Mouse (Mus musculus) heart, postnatal 0 days (tissue): ENCODE data around the gene Camta1. TPM values are rescaled to one million over a fixed set of nuclear protein-coding genes. Genes with fewer than 3 reads are reported as not detected.
A peak's percentile ranks its signal among the peaks of the same experiment; 100 is the strongest.

Experiments
- ATAC-seq: fragments of 200-750 bp; cut with Nextera tagmentation; 2 replicates; pipeline ENCODE4 v1.8.0; 2017; ENCODE audit warnings: low read depth, moderate number of reproducible peaks, moderate library complexity; ENCODE audit not compliant: insufficient read depth
- DNase-seq: peaks from one replicate; pipeline ENCODE4 v3.0.0-alpha.2; 2016; ENCODE audit warnings: low spot score
- H3K27ac ChIP-seq: fragments of 300-500 bp; sonication (generic); 2 replicates; pipeline ENCODE4 v1.5.1; 2014; ENCODE audit warnings: low read depth, mild to moderate bottlenecking
- H3K27me3 ChIP-seq: fragments of 300-500 bp; sonication (generic); 2 replicates; pipeline ENCODE4 v1.6.1; 2014; ENCODE audit warnings: low read length, mixed read lengths; ENCODE audit not compliant: control insufficient read depth, insufficient read depth
- H3K36me3 ChIP-seq: fragments of 300-500 bp; sonication (generic); replicated peaks from 2 replicates; pipeline ENCODE4 v1.6.1; 2014; ENCODE audit warnings: low read length, mixed read lengths; ENCODE audit not compliant: control insufficient read depth, insufficient read depth
- H3K4me1 ChIP-seq: fragments of 300-500 bp; sonication (generic); 2 replicates; pipeline ENCODE4 v1.6.1; 2014; ENCODE audit warnings: antibody characterized with exemption; ENCODE audit not compliant: control insufficient read depth, insufficient read depth
- H3K4me2 ChIP-seq: fragments of 300-500 bp; sonication (generic); 2 replicates; pipeline ENCODE4 v1.6.1; 2014; ENCODE audit warnings: low read depth, mild to moderate bottlenecking, low read length, moderate library complexity
- H3K4me3 ChIP-seq: fragments of 300-500 bp; sonication (generic); 2 replicates; pipeline ENCODE4 v1.5.1; 2014; ENCODE audit warnings: low read depth, low read length
- H3K9ac ChIP-seq: fragments of 300-500 bp; sonication (generic); replicated peaks from 2 replicates; pipeline ENCODE4 v1.6.1; 2014; ENCODE audit warnings: low read depth, low read length, mixed read lengths
- H3K9me3 ChIP-seq: fragments of 300-500 bp; sonication (generic); replicated peaks from 2 replicates; pipeline ENCODE4 v1.6.1; 2016; ENCODE audit warnings: low read length; ENCODE audit not compliant: control insufficient read depth
- CTCF ChIP-seq: IDR thresholded peaks from 2 replicates; pipeline ENCODE4 v1.5.1; 2016; ENCODE audit warnings: antibody characterized with exemption, control low read depth, low read depth
- EP300 ChIP-seq: IDR thresholded peaks from 2 replicates; pipeline ENCODE4 v1.6.1; 2016; ENCODE audit warnings: antibody characterized with exemption, low read depth
- WGBS: fragments of 180-500 bp; shearing (Covaris S2); extraction: QIAGEN DNeasy Blood & Tissue Kit; methylation state at CpG from one replicate; pipeline ENCODE4 v1.1.7; 2014; 5-methylcytosine and 5-hydroxymethylcytosine counted together
- polyA plus RNA-seq: library from polyadenylated mRNA; unstranded; fragments of >200 nt; fragmentation: Nextera tagmentation; extraction: Ambion mirVana; gene quantifications from 2 replicates; pipeline ENCODE4 v1.2.1, GENCODE M21; 2015
- total RNA-seq: library from RNA; depleted of rRNA; stranded (reverse); fragments of >200 nt; gene quantifications from 2 replicates; pipeline ENCODE4 v1.2.3, GENCODE M21; 2014; ENCODE audit warnings: low replicate concordance

Gene Camta1
- total and polyA plus RNA-seq, 2 experiments from 2014 or later: 72.7 to 240 TPM

DNA sequence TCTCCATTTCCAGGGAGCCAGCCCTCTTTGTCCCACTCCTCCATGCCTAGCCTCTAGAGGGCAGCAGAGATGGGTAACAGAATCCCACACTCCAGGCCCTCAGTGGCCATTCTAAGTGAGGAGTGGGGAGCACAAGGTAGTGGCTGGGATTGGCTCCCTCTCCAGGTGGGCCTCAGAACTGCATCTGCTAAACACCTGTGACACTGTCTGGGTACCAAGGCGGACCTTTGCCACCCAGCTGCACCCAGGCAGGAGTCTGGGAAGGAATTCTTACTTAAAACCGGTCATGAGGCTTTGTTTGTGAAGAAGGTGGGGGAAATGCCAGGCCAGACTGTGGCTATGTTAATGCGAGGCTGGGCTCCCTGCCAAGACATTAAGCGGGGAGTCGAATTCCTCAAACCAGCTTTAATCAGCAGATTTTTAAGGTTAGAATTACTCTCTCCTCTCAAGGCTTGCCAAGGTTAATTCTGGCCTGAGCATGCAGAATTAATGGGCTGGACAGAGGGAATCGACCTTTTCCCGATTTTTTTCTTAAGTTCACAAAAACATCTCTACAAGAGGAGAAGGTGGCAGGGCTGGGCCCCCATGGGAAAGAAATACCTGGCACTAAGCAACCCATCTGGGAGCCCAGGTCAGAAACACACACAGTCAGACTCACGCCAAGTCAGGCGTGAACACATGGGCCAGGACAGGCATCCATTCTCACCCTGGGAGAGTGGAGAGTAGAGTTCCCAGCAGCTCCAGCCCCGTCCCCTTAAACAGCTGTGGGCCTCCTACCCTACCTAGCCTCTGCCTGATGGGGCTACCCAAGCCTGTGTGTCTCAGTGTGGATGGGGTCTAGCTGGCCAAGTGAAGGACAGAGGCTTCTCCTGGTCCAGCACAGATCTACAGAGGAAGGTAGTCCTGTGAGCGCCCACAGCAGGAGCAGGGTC, 559.2 kb downstream of the Camta1 start:
- no peak overlapping the region for H3K4me2 ChIP-seq
- WGBS: 24% methylated on average over 11 of the region's 11 CpGs
- peak; percentile 49; the same call in 1 of the 2 replicates for ATAC-seq
- H3K27me3 ChIP-seq: no peaks in the 10 kb centered on the region
- H3K4me3 ChIP-seq: no peak overlapping the region
- no peaks in the 10 kb centered on the region for H3K9me3 ChIP-seq
- peak; percentile 31 for DNase-seq
- no peak overlapping the region for H3K27ac ChIP-seq
- TF ChIP-seq CTCF: peak; percentile 66
- TF ChIP-seq EP300: no peak
- H3K9ac ChIP-seq: no peak overlapping the region
- H3K4me1 ChIP-seq: peaks cover 10% of the 10 kb centered on the region; the same call in 1 of the 2 replicates
- no peaks in the 10 kb centered on the region for H3K36me3 ChIP-seq

DNA sequence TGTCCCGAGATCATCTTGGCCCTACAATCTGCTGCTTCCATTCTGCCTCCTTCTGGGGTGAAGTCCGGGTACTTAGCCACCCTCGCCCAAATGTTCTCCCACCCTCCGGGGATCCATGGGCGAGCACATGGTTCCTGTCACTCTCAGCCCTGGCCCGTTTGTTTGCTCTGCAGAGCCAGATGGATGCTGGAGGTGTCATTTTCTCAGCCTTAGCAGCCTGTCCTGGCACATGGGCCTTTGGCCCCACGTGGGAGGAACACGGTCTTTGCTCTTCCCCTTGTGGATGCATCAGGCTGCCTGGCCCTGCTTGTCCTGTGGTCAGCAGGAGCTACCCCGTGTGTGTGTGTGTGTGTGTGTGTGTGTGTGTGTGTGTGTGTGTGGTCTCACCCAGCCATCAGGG, 560.3 kb downstream of the Camta1 start:
- no peaks in the 10 kb centered on the region for H3K9me3 ChIP-seq
- no peak overlapping the region for H3K9ac ChIP-seq
- H3K36me3 ChIP-seq: no peaks in the 10 kb centered on the region
- DNase-seq (no peak), ATAC-seq (no peak)
- no peak overlapping the region for H3K4me2 ChIP-seq
- H3K27me3 ChIP-seq: no peaks in the 10 kb centered on the region
- 52% methylated on average over 9 of the region's 9 CpGs for WGBS
- H3K27ac ChIP-seq: no peak overlapping the region
- peaks cover 12% of the 10 kb centered on the region for H3K4me1 ChIP-seq
- no peak for TF ChIP-seq EP300
- TF ChIP-seq CTCF: no peak
- no peak overlapping the region for H3K4me3 ChIP-seq

DNA sequence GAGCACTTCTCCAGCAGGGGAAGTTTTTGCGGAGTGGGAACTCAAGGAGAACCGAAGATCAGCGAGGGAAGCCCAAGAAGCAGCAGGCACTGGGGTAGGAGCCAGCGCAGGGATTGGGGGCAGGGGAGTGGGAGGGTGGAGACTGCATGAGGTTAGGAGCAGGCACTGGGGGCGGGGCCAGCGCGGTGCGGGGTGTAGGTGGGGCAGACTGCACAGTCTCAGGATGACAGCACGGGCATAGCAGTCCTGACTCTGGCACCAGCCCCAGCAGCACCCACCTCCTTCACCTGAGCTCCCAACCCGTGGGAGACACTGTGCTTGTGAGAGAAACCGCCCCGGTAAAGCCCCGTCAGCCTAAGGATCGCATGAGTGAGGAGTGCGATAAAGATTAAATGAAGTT, 561.0 kb downstream of the Camta1 start:
- 17% methylated on average over 15 of the region's 15 CpGs for WGBS
- H3K9ac ChIP-seq: no peak overlapping the region
- no peak overlapping the region for H3K27ac ChIP-seq
- no peak for ATAC-seq
- H3K27me3 ChIP-seq: no peaks in the 10 kb centered on the region
- H3K4me2 ChIP-seq: no peak overlapping the region
- H3K9me3 ChIP-seq: no peaks in the 10 kb centered on the region
- H3K36me3 ChIP-seq: no peaks in the 10 kb centered on the region
- TF ChIP-seq EP300 (no peak), CTCF (no peak)
- peaks cover 16% of the 10 kb centered on the region for H3K4me1 ChIP-seq
- no peak for DNase-seq
- H3K4me3 ChIP-seq: no peak overlapping the region

DNA sequence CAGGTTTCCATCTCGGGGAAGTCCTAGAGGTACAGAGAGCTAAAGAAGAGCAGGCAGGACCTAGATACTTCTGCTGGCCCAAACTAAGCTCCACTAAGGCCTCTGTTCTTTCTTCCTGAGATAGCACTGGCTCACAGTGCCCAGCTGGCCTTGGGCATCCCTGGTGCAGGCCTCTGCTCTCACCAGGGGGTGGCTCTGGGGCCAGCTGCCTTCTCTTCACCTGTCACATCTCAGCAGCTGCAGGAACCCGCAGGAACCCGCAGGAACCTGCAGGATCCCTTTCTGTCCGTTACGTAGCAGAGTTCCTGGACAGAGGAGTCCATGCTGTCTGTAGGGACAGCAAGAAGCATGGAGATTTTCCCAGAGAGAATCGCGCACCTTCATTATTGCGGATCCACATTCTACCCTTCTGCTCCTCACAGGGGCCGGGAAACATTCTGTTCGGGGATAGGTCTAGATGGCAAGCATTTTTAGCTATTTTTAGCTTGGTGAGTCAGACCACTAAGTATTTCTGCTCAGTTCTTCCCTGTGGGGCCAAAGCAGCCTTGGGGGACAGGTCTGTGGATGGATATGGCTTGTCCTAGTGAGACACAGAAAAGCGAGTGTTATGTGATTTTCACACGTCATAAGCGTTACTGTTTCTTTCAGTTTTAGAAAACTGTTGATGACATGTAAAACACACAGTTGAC, 566.0 kb downstream of the Camta1 start:
- no peaks in the 10 kb centered on the region for H3K27me3 ChIP-seq
- DNase-seq (peak; percentile 63), ATAC-seq (peak; percentile 83)
- no peak overlapping the region for H3K4me3 ChIP-seq
- H3K27ac ChIP-seq: peak overlapping the region; percentile 58; the same call in 1 of the 2 replicates
- H3K9me3 ChIP-seq: no peaks in the 10 kb centered on the region
- peaks cover 14% of the 10 kb centered on the region for H3K4me1 ChIP-seq
- 35% methylated on average over 13 of the region's 13 CpGs for WGBS
- H3K4me2 ChIP-seq: peak overlapping the region; percentile 39
- TF ChIP-seq CTCF: no peak
- TF ChIP-seq EP300: no peak
- H3K9ac ChIP-seq: no peak overlapping the region
- H3K36me3 ChIP-seq: no peaks in the 10 kb centered on the region

DNA sequence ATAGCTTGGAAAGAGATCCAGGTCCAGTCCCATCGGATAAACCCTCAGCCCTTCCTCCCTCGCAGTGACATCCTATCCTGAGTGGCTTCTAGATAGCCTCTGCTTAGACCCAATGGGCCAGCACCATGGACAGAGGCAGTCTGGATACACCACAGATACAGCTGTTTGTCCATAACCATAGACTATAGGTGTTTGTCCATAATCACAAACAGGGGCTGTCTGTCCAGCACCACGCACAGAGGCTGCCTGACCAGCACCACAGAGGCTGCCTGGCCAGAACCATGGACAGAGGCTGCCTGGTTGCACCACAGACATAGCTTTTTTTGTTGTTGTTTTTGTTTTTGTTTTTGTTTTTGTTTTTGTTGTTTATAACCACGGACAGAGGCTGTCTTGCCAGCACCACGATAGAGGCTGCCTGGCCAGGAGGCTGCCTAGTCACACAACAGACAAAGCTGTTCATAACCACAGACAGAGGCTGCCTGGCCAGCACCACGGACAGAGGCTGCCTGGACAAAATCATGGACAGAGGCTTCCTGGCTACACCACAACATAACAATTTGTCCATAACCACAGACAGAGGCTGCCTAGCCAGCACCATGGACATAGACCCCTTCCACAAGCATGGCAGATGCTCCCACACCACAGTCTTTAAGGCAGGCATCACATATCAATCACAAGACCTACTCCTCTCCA, 572.6 kb downstream of the Camta1 start:
- Histone ChIP-seq H3K4me1 (no peaks in the 10 kb centered on the region), H3K27me3 (no peaks in the 10 kb centered on the region), H3K9ac (no peak overlapping the region), H3K4me3 (no peak overlapping the region), H3K4me2 (no peak overlapping the region), H3K27ac (no peak overlapping the region), H3K9me3 (no peaks in the 10 kb centered on the region), H3K36me3 (no peaks in the 10 kb centered on the region)
- TF ChIP-seq CTCF (no peak), EP300 (no peak)
- ATAC-seq: peak; percentile 60; the same call in 1 of the 2 replicates
- WGBS: 49% methylated on average over 6 of the region's 6 CpGs
- peak; percentile 46 for DNase-seq
